Mouse (Mus musculus) cerebellum, adult 9-11 months (tissue): ENCODE measurements around the gene Atl3.

Experiments used
- DNase-seq: peaks from one replicate; pipeline ENCODE4 v3.0.0; 2022

The Atl3 gene

GRCm38 (mm10) chr19:7500701-7501100 is 6.9 kb downstream of the Atl3 start:
- no peak for DNase-seq

- DNase-seq, result no peak
Measured at GRCm38 (mm10) chr19:7502432-7502831, 8.6 kb downstream of the Atl3 start.

GRCm38 (mm10) chr19:7506321-7506720 is 12.5 kb downstream of the Atl3 start:
- DNase-seq, result no peak

GRCm38 (mm10) chr19:7508026-7508425 is 14.2 kb downstream of the Atl3 start:
- no peak for DNase-seq

- DNase-seq, result no peak
Measured at GRCm38 (mm10) chr19:7516437-7516836, 22.6 kb downstream of the Atl3 start.

- DNase-seq, result no peak
Measured at GRCm38 (mm10) chr19:7521619-7522018, 27.8 kb downstream of the Atl3 start.

- no peak for DNase-seq
Measured at GRCm38 (mm10) chr19:7522856-7523255, 29.0 kb downstream of the Atl3 start.

GRCm38 (mm10) chr19:7523292-7523691 is 29.5 kb downstream of the Atl3 start:
- no peak for DNase-seq

GRCm38 (mm10) chr19:7523781-7524180 is 29.9 kb downstream of the Atl3 start:
- no peak for DNase-seq

GRCm38 (mm10) chr19:7524879-7525278 is 31.0 kb downstream of the Atl3 start:
- DNase-seq, result no peak

GRCm38 (mm10) chr19:7528639-7529428 is 35.0 kb downstream of the Atl3 start:
- peak; percentile 24 for DNase-seq

GRCm38 (mm10) chr19:7531906-7532305 is 38.1 kb downstream of the Atl3 start:
- DNase-seq, result no peak

GRCm38 (mm10) chr19:7533891-7534290 is 40.1 kb downstream of the Atl3 start:
- peak; percentile 32 for DNase-seq

- DNase-seq, result no peak
Measured at GRCm38 (mm10) chr19:7548924-7549323, 55.1 kb downstream of the Atl3 start.

GRCm38 (mm10) chr19:7551550-7552300 is 57.9 kb downstream of the Atl3 start:
- DNase-seq, result no peak

- no peak for DNase-seq
Measured at GRCm38 (mm10) chr19:7552301-7552673, 58.4 kb downstream of the Atl3 start.

- DNase-seq, result no peak
Measured at GRCm38 (mm10) chr19:7553441-7553840, 59.6 kb downstream of the Atl3 start.

GRCm38 (mm10) chr19:7554881-7555280 is 61.0 kb downstream of the Atl3 start:
- DNase-seq, result no peak

- DNase-seq, result no peak
Measured at GRCm38 (mm10) chr19:7556641-7557040, 62.8 kb downstream of the Atl3 start.

- DNase-seq, result peak; percentile 13
Measured at GRCm38 (mm10) chr19:7557328-7557822, 63.5 kb downstream of the Atl3 start, which contains the start of gene Pla2g16. Pla2g16 (plus strand) TSS chr19:7557459.

- no peak for DNase-seq
Measured at GRCm38 (mm10) chr19:7557844-7558243, 64.0 kb downstream of the Atl3 start.

GRCm38 (mm10) chr19:7558675-7559074 is 64.8 kb downstream of the Atl3 start:
- DNase-seq, result no peak

GRCm38 (mm10) chr19:7559986-7560385 is 66.1 kb downstream of the Atl3 start:
- DNase-seq, result no peak

- DNase-seq, result no peak
Measured at GRCm38 (mm10) chr19:7561456-7561855, 67.6 kb downstream of the Atl3 start.
